Mouse (Mus musculus): ENCODE results near the gene Bach1. TPM values are rescaled to one million over a fixed set of nuclear protein-coding genes. Genes with fewer than 3 reads are reported as not detected.
"Not testable (repeated sequence)": the region's sequence is repeated elsewhere in the genome, so short reads cannot be mapped to it uniquely, and the experiment has no call there.

Gene Bach1
- polyA plus RNA-seq, 1 experiment from 2014 or later: 13.7 TPM

GRCm38 (mm10) chr16:87686458-87686857 is 12.3 kb upstream of the Bach1 start:
- H3K27me3 ChIP-seq (replicated peaks): no peaks in the 10 kb centered on the region

GRCm38 (mm10) chr16:87687346-87687745 is 11.4 kb upstream of the Bach1 start:
- H3K27ac ChIP-seq: no peak overlapping the region
- ATAC-seq (ENCODE audit: insufficient read depth, low FRiP score, low read depth): no peak
- no peak overlapping the region for H3K9ac ChIP-seq
- WGBS: 72% methylated on average over 3 of the region's 3 CpGs
- H3K36me3 ChIP-seq: no peaks in the 10 kb centered on the region
- no peak overlapping the region for H3K4me3 ChIP-seq (replicated peaks)
- H3K9me3 ChIP-seq: no peaks in the 10 kb centered on the region
- no peak overlapping the region for H3K4me2 ChIP-seq
- H3K27me3 ChIP-seq (replicated peaks): no peaks in the 10 kb centered on the region
- no peaks in the 10 kb centered on the region for H3K4me1 ChIP-seq

More at GRCm38 (mm10) chr16:87686458-87686857, 12.3 kb upstream of the Bach1 start:
- Histone ChIP-seq H3K27ac (no peak overlapping the region), H3K36me3 (no peaks in the 10 kb centered on the region), H3K4me3 (replicated peaks) (no peak overlapping the region), H3K4me2 (no peak overlapping the region), H3K9me3 (no peaks in the 10 kb centered on the region), H3K9ac (no peak overlapping the region), H3K4me1 (no peaks in the 10 kb centered on the region)
- no peak for ATAC-seq (ENCODE audit: insufficient read depth, low FRiP score, low read depth)
- WGBS: 53% methylated on average over 1 of the region's 1 CpGs

GRCm38 (mm10) chr16:87688328-87688727 is 10.4 kb upstream of the Bach1 start:
- 90% methylated on average over 3 of the region's 3 CpGs for WGBS
- not testable (repeated sequence) for H3K4me2 ChIP-seq; ATAC-seq (ENCODE audit: insufficient read depth, low FRiP score, low read depth); H3K27ac ChIP-seq; H3K9ac ChIP-seq; H3K9me3 ChIP-seq; H3K4me3 ChIP-seq (replicated peaks); H3K4me1 ChIP-seq; H3K36me3 ChIP-seq; H3K27me3 ChIP-seq (replicated peaks)

GRCm38 (mm10) chr16:87688823-87689222 is 9.9 kb upstream of the Bach1 start:
- not testable (repeated sequence) for H3K4me2 ChIP-seq; H3K27me3 ChIP-seq (replicated peaks); H3K9me3 ChIP-seq; ATAC-seq (ENCODE audit: insufficient read depth, low FRiP score, low read depth); H3K4me3 ChIP-seq (replicated peaks); H3K36me3 ChIP-seq; H3K4me1 ChIP-seq; H3K9ac ChIP-seq
- WGBS: 60% methylated on average over 7 of the region's 7 CpGs
- peak overlapping the region; percentile 14 for H3K27ac ChIP-seq

GRCm38 (mm10) chr16:87689225-87689624 is 9.5 kb upstream of the Bach1 start:
- Histone ChIP-seq H3K27ac (peak overlapping the region; percentile 14), H3K4me1 (no peaks in the 10 kb centered on the region), H3K27me3 (replicated peaks) (no peaks in the 10 kb centered on the region), H3K4me2 (no peak overlapping the region), H3K9ac (no peak overlapping the region), H3K9me3 (no peaks in the 10 kb centered on the region), H3K4me3 (replicated peaks) (no peak overlapping the region), H3K36me3 (no peaks in the 10 kb centered on the region)
- WGBS: 58% methylated on average over 8 of the region's 8 CpGs
- ATAC-seq (ENCODE audit: insufficient read depth, low FRiP score, low read depth): no peak; the same call in 1 of the 2 replicates

- Histone ChIP-seq H3K36me3 (no peaks in the 10 kb centered on the region), H3K4me3 (replicated peaks) (no peak overlapping the region), H3K9ac (no peak overlapping the region), H3K27me3 (replicated peaks) (no peaks in the 10 kb centered on the region), H3K4me2 (no peak overlapping the region), H3K27ac (no peak overlapping the region), H3K4me1 (no peaks in the 10 kb centered on the region), H3K9me3 (no peaks in the 10 kb centered on the region)
- WGBS: 87% methylated on average over 4 of the region's 4 CpGs
- ATAC-seq (ENCODE audit: insufficient read depth, low FRiP score, low read depth): no peak
These were observed 8.2 kb upstream of the Bach1 start for GRCm38 (mm10) chr16:87690506-87690905.

GRCm38 (mm10) chr16:87691102-87691501 is 7.6 kb upstream of the Bach1 start:
- Histone ChIP-seq H3K27ac (no peak overlapping the region), H3K9me3 (no peaks in the 10 kb centered on the region), H3K4me3 (replicated peaks) (no peak overlapping the region), H3K36me3 (no peaks in the 10 kb centered on the region), H3K4me1 (no peaks in the 10 kb centered on the region), H3K9ac (no peak overlapping the region), H3K4me2 (no peak overlapping the region), H3K27me3 (replicated peaks) (no peaks in the 10 kb centered on the region)
- WGBS: 87% methylated on average over 4 of the region's 4 CpGs
- ATAC-seq (ENCODE audit: insufficient read depth, low FRiP score, low read depth): no peak

GRCm38 (mm10) chr16:87692591-87692990 is 6.2 kb upstream of the Bach1 start:
- WGBS: 83% methylated on average over 2 of the region's 2 CpGs
- H3K9ac ChIP-seq: no peak overlapping the region

GRCm38 (mm10) chr16:87697707-87698365 is 909 bp upstream of the Bach1 start:
- Histone ChIP-seq H3K9ac (no peak overlapping the region), H3K27ac (0 out of 2 replicates have a peak overlapping the region, but pooled peaks have one; percentile 11)
- WGBS: 39% methylated on average over 16 of the region's 16 CpGs

More at GRCm38 (mm10) chr16:87692591-87692990, 6.2 kb upstream of the Bach1 start:
- Histone ChIP-seq H3K4me2 (no peak overlapping the region), H3K9me3 (no peaks in the 10 kb centered on the region), H3K27me3 (replicated peaks) (no peaks in the 10 kb centered on the region), H3K36me3 (no peaks in the 10 kb centered on the region), H3K4me3 (replicated peaks) (no peak overlapping the region), H3K27ac (no peak overlapping the region), H3K4me1 (0 out of 2 replicates have a peak, but pooled peaks cover under 1% of the 10 kb centered on the region)
- no peak for ATAC-seq (ENCODE audit: insufficient read depth, low FRiP score, low read depth)

GRCm38 (mm10) chr16:87699306-87699692 is 554 bp downstream of the Bach1 start:
- under 1% methylated on average over 20 of the region's 20 CpGs for WGBS
- Histone ChIP-seq H3K4me3 (replicated peaks) (peak overlapping the region; percentile 88), H3K27me3 (replicated peaks) (no peaks in the 10 kb centered on the region), H3K4me1 (peaks cover 6% of the 10 kb centered on the region; the same call in 1 of the 2 replicates), H3K9ac (peak overlapping the region; percentile 93), H3K4me2 (peak overlapping the region; percentile 73), H3K36me3 (no peaks in the 10 kb centered on the region), H3K27ac (peak overlapping the region; percentile 93), H3K9me3 (no peaks in the 10 kb centered on the region)
- ATAC-seq (ENCODE audit: insufficient read depth, low FRiP score, low read depth): no peak

More at GRCm38 (mm10) chr16:87697707-87698365, 909 bp upstream of the Bach1 start:
- H3K36me3 ChIP-seq: no peaks in the 10 kb centered on the region
- no peaks in the 10 kb centered on the region for H3K9me3 ChIP-seq
- peaks cover 5% of the 10 kb centered on the region; the same call in 1 of the 2 replicates for H3K4me1 ChIP-seq
- peak overlapping the region; percentile 88 for H3K4me3 ChIP-seq (replicated peaks)
- no peaks in the 10 kb centered on the region for H3K27me3 ChIP-seq (replicated peaks)
- 0 out of 2 replicates have a peak, but pooled peaks have one; percentile 16 for ATAC-seq (ENCODE audit: insufficient read depth, low FRiP score, low read depth)
- H3K4me2 ChIP-seq: peak overlapping the region; percentile 69

- Histone ChIP-seq H3K27me3 (replicated peaks) (no peaks in the 10 kb centered on the region), H3K9ac (peak overlapping the region; percentile 93), H3K4me1 (peaks cover 10% of the 10 kb centered on the region; the same call in 1 of the 2 replicates), H3K27ac (peak overlapping the region; percentile 93), H3K4me3 (replicated peaks) (peak overlapping the region; percentile 88), H3K36me3 (no peaks in the 10 kb centered on the region), H3K4me2 (peak overlapping the region; percentile 73), H3K9me3 (no peaks in the 10 kb centered on the region)
- 2% methylated on average over 20 of the region's 20 CpGs for WGBS
- ATAC-seq (ENCODE audit: insufficient read depth, low FRiP score, low read depth): peak; percentile 39; the same call in 1 of the 2 replicates
These were observed 1.1 kb downstream of the Bach1 start for GRCm38 (mm10) chr16:87699693-87700394.

GRCm38 (mm10) chr16:87700395-87700765 is 1.6 kb downstream of the Bach1 start:
- Histone ChIP-seq H3K36me3 (no peaks in the 10 kb centered on the region), H3K4me3 (replicated peaks) (peak overlapping the region; percentile 88), H3K9ac (peak overlapping the region; percentile 93; the same call in 1 of the 2 replicates), H3K4me1 (peaks cover 10% of the 10 kb centered on the region; the same call in 1 of the 2 replicates), H3K27ac (peak overlapping the region; percentile 93), H3K27me3 (replicated peaks) (no peaks in the 10 kb centered on the region), H3K4me2 (peak overlapping the region; percentile 73), H3K9me3 (no peaks in the 10 kb centered on the region)
- whole genome bisulfite sequencing: 34% methylated on average over 3 of the region's 3 CpGs
- no peak for ATAC-seq (ENCODE audit: insufficient read depth, low FRiP score, low read depth)

Measured in stomach, embryonic 15.5 days (tissue).